Mouse (Mus musculus): ENCODE results near the gene Gm43064. TPM values are rescaled to one million over a fixed set of nuclear protein-coding genes. Genes with fewer than 3 reads are reported as not detected.

The Gm43064 gene
- polyA plus RNA-seq, 1 experiment from 2014 or later, result not detected

DNA sequence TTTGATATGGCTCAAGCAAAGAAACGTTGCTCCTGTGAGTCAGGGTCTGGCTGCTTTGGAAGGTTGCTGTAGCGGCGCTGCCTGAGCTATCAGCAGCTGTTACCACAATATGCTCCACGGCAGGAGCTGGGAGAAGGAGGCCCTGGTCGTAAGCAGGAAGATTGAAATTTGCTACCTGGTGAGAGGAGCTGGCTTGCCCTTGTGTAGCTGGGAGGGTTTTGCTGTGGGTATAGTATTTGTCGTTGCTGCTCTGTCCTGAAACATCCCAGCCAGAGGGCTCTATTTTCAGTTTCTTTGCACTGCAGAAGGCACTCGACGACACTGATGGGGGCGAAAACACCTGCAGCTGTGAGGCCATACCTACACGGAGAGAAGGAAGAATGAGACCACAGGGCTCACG, 31.4 kb upstream of the Gm43064 start:
- no peaks in the 10 kb centered on the region for H3K27me3 ChIP-seq (replicated peaks; ENCODE audit: insufficient read depth, low read length)
- H3K36me3 ChIP-seq (ENCODE audit: insufficient read depth, low read length), result peaks cover 13% of the 10 kb centered on the region
- no peak overlapping the region for H3K4me3 ChIP-seq (ENCODE audit: low read depth, low read length)
- no peak overlapping the region for H3K4me2 ChIP-seq (replicated peaks; ENCODE audit: low read depth, low read length)
- no peaks in the 10 kb centered on the region for H3K9me3 ChIP-seq (ENCODE audit: low read length)
- no peak overlapping the region for H3K27ac ChIP-seq (ENCODE audit: low read length)
- TF ChIP-seq CTCF (IDR thresholded peaks at IDR 0.05) (no peak), EP300 (IDR thresholded peaks at IDR 0.05) (no peak)
- no peak overlapping the region for H3K9ac ChIP-seq (replicated peaks; ENCODE audit: low read depth)
- ATAC-seq (no peak), DNase-seq (ENCODE audit: low spot score) (no peak)
- 83% methylated on average over 11 of the region's 11 CpGs for WGBS
- H3K4me1 ChIP-seq (ENCODE audit: insufficient read depth, low read depth, low read length), result peaks cover 10% of the 10 kb centered on the region; the same call in 1 of the 2 replicates

DNA sequence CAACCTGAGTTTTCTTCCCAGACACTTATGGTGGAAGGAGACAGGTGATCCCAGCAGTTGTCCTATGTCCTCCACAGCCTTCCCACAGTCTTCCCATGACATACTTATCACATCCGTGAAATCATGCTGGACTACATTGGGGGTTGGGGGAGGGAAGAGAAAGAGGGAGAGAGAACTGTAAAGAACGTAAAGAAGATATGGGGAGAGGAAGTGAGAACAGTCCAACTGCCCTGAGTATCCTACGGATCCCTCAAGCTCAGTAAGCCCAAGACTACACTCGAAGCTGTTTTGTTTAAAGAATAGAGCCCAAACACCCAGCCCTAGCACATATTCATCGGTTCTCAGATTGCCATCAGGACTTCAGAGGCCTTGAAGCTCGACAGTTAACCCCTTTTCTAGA, 30.7 kb upstream of the Gm43064 start:
- no peak overlapping the region for H3K4me3 ChIP-seq (ENCODE audit: low read depth, low read length)
- peaks cover 13% of the 10 kb centered on the region for H3K36me3 ChIP-seq (ENCODE audit: insufficient read depth, low read length)
- H3K4me1 ChIP-seq (ENCODE audit: insufficient read depth, low read depth, low read length), result 0 out of 2 replicates have a peak, but pooled peaks cover 6% of the 10 kb centered on the region
- DNase-seq (ENCODE audit: low spot score) (no peak), ATAC-seq (no peak)
- H3K27me3 ChIP-seq (replicated peaks; ENCODE audit: insufficient read depth, low read length), result no peaks in the 10 kb centered on the region
- H3K9ac ChIP-seq (replicated peaks; ENCODE audit: low read depth), result no peak overlapping the region
- 68% methylated on average over 6 of the region's 6 CpGs for WGBS
- no peak overlapping the region for H3K27ac ChIP-seq (ENCODE audit: low read length)
- TF ChIP-seq CTCF (IDR thresholded peaks at IDR 0.05), result no peak
- no peak for TF ChIP-seq EP300 (IDR thresholded peaks at IDR 0.05)
- H3K9me3 ChIP-seq (ENCODE audit: low read length), result no peaks in the 10 kb centered on the region
- H3K4me2 ChIP-seq (replicated peaks; ENCODE audit: low read depth, low read length), result no peak overlapping the region

DNA sequence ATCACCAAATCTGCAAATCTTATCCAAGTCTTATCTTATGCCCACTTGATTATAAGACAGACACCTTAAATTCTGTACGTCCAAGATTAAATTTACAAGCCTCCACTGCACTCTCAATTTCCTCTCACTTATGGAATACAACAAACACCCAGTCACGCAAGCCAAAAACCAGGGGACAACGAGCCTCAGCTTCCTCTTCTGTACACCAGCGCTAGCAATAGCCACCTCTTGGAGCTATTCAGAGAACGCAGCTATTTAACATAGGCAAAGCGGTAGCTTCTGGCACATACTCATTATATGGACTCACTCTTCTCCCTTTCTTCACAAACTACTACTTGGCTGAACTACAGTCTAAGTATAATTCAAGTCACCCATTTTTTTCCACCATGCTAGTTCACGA, 30.2 kb upstream of the Gm43064 start:
- H3K27ac ChIP-seq (ENCODE audit: low read length), result no peak overlapping the region
- peaks cover 13% of the 10 kb centered on the region for H3K36me3 ChIP-seq (ENCODE audit: insufficient read depth, low read length)
- H3K9ac ChIP-seq (replicated peaks; ENCODE audit: low read depth), result no peak overlapping the region
- ATAC-seq, result no peak
- H3K4me3 ChIP-seq (ENCODE audit: low read depth, low read length), result no peak overlapping the region
- H3K27me3 ChIP-seq (replicated peaks; ENCODE audit: insufficient read depth, low read length), result no peaks in the 10 kb centered on the region
- no peaks in the 10 kb centered on the region for H3K9me3 ChIP-seq (ENCODE audit: low read length)
- H3K4me1 ChIP-seq (ENCODE audit: insufficient read depth, low read depth, low read length), result 0 out of 2 replicates have a peak, but pooled peaks cover 6% of the 10 kb centered on the region
- H3K4me2 ChIP-seq (replicated peaks; ENCODE audit: low read depth, low read length), result no peak overlapping the region
- WGBS, result 61% methylated on average over 7 of the region's 7 CpGs
- TF ChIP-seq CTCF (IDR thresholded peaks at IDR 0.05) (no peak), EP300 (IDR thresholded peaks at IDR 0.05) (no peak)
- DNase-seq (ENCODE audit: low spot score), result no peak

DNA sequence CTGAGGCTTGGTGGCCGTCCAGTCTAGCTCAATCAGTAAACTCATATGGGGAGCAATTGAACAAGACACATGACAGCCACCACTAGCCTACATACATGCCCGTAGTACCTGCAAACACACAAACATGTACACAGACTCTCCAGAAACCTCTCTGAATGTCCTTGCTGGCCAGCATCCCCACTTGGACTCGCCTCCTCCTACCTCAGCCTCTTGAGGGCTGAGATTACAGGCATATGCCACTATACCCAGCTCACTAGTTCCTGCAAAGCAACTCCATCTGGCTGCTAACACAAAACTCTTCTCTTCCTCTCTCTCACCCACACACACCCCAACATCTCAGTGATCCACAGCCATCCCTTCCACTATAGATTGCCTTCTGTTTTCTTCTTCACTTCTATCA, 29.1 kb upstream of the Gm43064 start:
- no peak for DNase-seq (ENCODE audit: low spot score)
- TF ChIP-seq CTCF (IDR thresholded peaks at IDR 0.05) (no peak), EP300 (IDR thresholded peaks at IDR 0.05) (no peak)

DNA sequence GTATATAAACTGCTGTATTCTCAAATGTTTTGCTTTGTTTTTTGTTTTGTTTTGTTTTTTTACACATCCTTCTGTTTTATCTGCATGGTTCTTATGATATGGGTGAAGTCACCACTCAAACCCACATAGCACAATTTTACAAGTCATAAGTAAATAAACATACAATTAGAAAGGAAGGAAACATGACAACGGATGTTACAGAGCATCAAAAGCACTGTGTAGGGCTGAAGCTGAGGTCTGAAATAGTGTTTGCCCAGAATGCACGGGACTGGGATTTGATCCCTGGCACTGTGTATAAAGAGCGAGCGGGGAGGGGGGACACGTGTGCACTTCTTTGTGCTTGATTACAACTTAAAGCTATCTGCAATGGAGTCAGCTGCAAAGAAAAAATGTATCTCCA, 28.6 kb upstream of the Gm43064 start:
- TF ChIP-seq CTCF (IDR thresholded peaks at IDR 0.05) (no peak), EP300 (IDR thresholded peaks at IDR 0.05) (0 out of 2 replicates have a peak, but pooled peaks have one; percentile 37)
- 62% methylated on average over 5 of the region's 5 CpGs for WGBS
- no peaks in the 10 kb centered on the region for H3K9me3 ChIP-seq (ENCODE audit: low read length)
- H3K36me3 ChIP-seq (ENCODE audit: insufficient read depth, low read length), result peaks cover 13% of the 10 kb centered on the region
- ATAC-seq, result no peak
- H3K9ac ChIP-seq (replicated peaks; ENCODE audit: low read depth), result no peak overlapping the region
- 0 out of 2 replicates have a peak, but pooled peaks cover 3% of the 10 kb centered on the region for H3K4me1 ChIP-seq (ENCODE audit: insufficient read depth, low read depth, low read length)
- no peak overlapping the region for H3K4me2 ChIP-seq (replicated peaks; ENCODE audit: low read depth, low read length)
- no peaks in the 10 kb centered on the region for H3K27me3 ChIP-seq (replicated peaks; ENCODE audit: insufficient read depth, low read length)
- H3K27ac ChIP-seq (ENCODE audit: low read length), result no peak overlapping the region
- no peak for DNase-seq (ENCODE audit: low spot score)
- no peak overlapping the region for H3K4me3 ChIP-seq (ENCODE audit: low read depth, low read length)

More for the DNA sequence above, 29.1 kb upstream of the Gm43064 start:
- H3K36me3 ChIP-seq (ENCODE audit: insufficient read depth, low read length), result peaks cover 13% of the 10 kb centered on the region
- 81% methylated on average over 3 of the region's 3 CpGs for WGBS
- 0 out of 2 replicates have a peak, but pooled peaks cover 3% of the 10 kb centered on the region for H3K4me1 ChIP-seq (ENCODE audit: insufficient read depth, low read depth, low read length)
- H3K27me3 ChIP-seq (replicated peaks; ENCODE audit: insufficient read depth, low read length), result no peaks in the 10 kb centered on the region
- no peaks in the 10 kb centered on the region for H3K9me3 ChIP-seq (ENCODE audit: low read length)
- no peak overlapping the region for H3K9ac ChIP-seq (replicated peaks; ENCODE audit: low read depth)
- H3K27ac ChIP-seq (ENCODE audit: low read length), result no peak overlapping the region
- no peak for ATAC-seq
- H3K4me3 ChIP-seq (ENCODE audit: low read depth, low read length), result no peak overlapping the region
- H3K4me2 ChIP-seq (replicated peaks; ENCODE audit: low read depth, low read length), result no peak overlapping the region

DNA sequence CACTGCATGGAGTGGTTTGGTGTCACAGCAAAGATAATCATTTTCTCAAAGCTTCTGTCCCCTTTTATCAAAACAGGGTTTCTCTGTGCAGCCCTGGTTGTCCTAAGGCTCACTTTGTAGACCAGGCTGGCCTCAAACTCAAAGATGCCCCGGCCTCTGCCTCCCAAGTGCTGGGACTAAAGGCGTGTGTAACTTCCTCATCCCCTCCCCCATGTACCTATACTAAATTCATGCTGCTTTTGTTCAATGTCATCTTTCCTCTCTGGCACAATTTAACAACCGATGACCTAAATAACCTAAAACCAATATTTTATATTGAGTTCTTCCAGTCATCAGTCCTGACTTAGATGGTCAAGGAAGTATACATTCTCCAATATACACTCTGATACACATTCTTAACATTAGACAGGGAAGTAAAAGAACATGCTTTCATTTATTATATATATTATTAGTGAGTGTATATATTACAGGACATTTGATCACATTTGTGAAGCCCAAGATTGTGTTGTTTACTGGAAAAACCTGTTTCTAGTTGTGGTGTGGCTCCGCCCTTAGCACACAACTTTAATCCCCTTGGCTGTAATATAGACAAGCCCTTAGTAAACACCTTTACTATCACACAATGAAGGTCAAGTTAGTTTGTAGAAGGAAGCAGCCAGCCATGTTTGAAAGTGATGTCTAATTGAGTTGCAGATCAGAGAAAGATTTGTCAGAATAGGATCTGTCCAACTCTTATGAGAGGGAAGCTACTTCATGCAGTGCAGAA, 26.3 kb upstream of the Gm43064 start:
- Histone ChIP-seq H3K4me1 (ENCODE audit: insufficient read depth, low read depth, low read length) (peaks cover 3% of the 10 kb centered on the region; the same call in 1 of the 2 replicates), H3K4me3 (ENCODE audit: low read depth, low read length) (no peak overlapping the region), H3K4me2 (replicated peaks; ENCODE audit: low read depth, low read length) (no peak overlapping the region), H3K27me3 (replicated peaks; ENCODE audit: insufficient read depth, low read length) (no peaks in the 10 kb centered on the region), H3K9ac (replicated peaks; ENCODE audit: low read depth) (no peak overlapping the region), H3K9me3 (ENCODE audit: low read length) (no peaks in the 10 kb centered on the region), H3K36me3 (ENCODE audit: insufficient read depth, low read length) (peaks cover 2% of the 10 kb centered on the region; the same call in 1 of the 2 replicates), H3K27ac (ENCODE audit: low read length) (no peak overlapping the region)
- no peak for TF ChIP-seq CTCF (IDR thresholded peaks at IDR 0.05)
- no peak for TF ChIP-seq EP300 (IDR thresholded peaks at IDR 0.05)
- no peak for ATAC-seq
- WGBS, result 69% methylated on average over 4 of the region's 4 CpGs
- DNase-seq (ENCODE audit: low spot score), result no peak
